Mouse (Mus musculus) kidney, adult 2 months (tissue): ENCODE data around the gene Eya2. TPM values are rescaled to one million over a fixed set of nuclear protein-coding genes. Genes with fewer than 3 reads are reported as not detected.

Source experiments
- DNase-seq: peaks from one replicate; pipeline ENCODE4 v3.0.0; 2021
- H3K27ac ChIP-seq: fragments of 200-500 bp; 2 replicates; pipeline ENCODE4 v1.5.1; 2012; ENCODE audit warnings: low read depth, low read length, control low read depth, inconsistent platforms; ENCODE audit not compliant: insufficient read depth
- H3K27me3 ChIP-seq: fragments of 200-500 bp; replicated peaks from 2 replicates; pipeline ENCODE4 v1.6.1; 2012; ENCODE audit warnings: mild to moderate bottlenecking, moderate library complexity, low read length, inconsistent platforms; ENCODE audit not compliant: control insufficient read depth, insufficient read depth
- H3K36me3 ChIP-seq: fragments of 200-500 bp; 2 replicates; pipeline ENCODE4 v1.6.1; 2012; ENCODE audit warnings: mild to moderate bottlenecking, moderate library complexity, low read length, inconsistent platforms; ENCODE audit not compliant: control insufficient read depth, insufficient read depth
- H3K4me1 ChIP-seq: fragments of 200-500 bp; 2 replicates; pipeline ENCODE4 v1.6.1; 2011; ENCODE audit warnings: low read length; ENCODE audit not compliant: control insufficient read depth, insufficient read depth
- H3K4me3 ChIP-seq: fragments of 200-500 bp; 2 replicates; pipeline ENCODE4 v1.5.1; 2011; ENCODE audit warnings: mild to moderate bottlenecking, low read depth, low read length, control low read depth; ENCODE audit not compliant: insufficient read depth
- CTCF ChIP-seq: fragments of 200-500 bp; conservative IDR thresholded peaks from 2 replicates; pipeline ENCODE4 v1.5.1; 2011; ENCODE audit warnings: low read depth, mild to moderate bottlenecking, control low read depth, low read length, moderate library complexity, mixed read lengths; ENCODE audit not compliant: insufficient read depth, insufficient read length
- POLR2A ChIP-seq: fragments of 200-500 bp; IDR thresholded peaks from one replicate; pipeline ENCODE4 v1.6.1; 2011; ENCODE audit warnings: low read depth, low read length, control low read depth
- WGBS: fragments of 180-500 bp; shearing (Covaris S2); methylation state at CpG from one replicate; pipeline ENCODE4 v1.1.7; 2018; 5-methylcytosine and 5-hydroxymethylcytosine counted together
- polyA plus RNA-seq: library from polyadenylated mRNA; depleted of rRNA; stranded (reverse); fragments of >200 nt; gene quantifications from 2 replicates; pipeline ENCODE4 v1.2.3, GENCODE M21; 2012

Eya2 gene
- polyA plus RNA-seq, 1 experiment = 7.7 TPM

DNA sequence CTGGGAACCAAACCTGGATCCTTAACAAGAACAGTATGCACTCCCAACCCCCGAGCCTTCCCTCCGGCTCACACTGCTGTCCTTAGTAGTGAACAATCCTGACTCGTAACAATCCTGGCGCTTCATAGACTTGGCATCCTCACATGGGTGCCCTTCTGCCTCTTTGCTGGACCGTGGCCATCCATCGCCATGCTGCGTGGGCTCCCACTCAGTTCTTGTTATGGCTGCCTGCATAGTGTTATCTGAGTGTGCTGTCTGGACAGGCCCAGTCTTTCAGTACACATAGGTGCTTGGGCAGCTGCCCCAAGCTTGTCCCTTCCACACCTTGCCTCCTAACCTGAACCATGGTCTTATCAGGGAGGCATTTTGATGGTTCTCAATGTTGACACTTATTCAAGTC, 68.4 kb downstream of the Eya2 start:
- no peaks in the 10 kb centered on the region for H3K27me3 ChIP-seq
- H3K4me1 ChIP-seq = no peaks in the 10 kb centered on the region
- no peaks in the 10 kb centered on the region for H3K36me3 ChIP-seq
- H3K27ac ChIP-seq = no peak overlapping the region
- TF ChIP-seq CTCF (no peak), POLR2A (no peak)
- no peak for DNase-seq
- WGBS = 87% methylated on average over 7 of the region's 7 CpGs
- H3K4me3 ChIP-seq = no peak overlapping the region

DNA sequence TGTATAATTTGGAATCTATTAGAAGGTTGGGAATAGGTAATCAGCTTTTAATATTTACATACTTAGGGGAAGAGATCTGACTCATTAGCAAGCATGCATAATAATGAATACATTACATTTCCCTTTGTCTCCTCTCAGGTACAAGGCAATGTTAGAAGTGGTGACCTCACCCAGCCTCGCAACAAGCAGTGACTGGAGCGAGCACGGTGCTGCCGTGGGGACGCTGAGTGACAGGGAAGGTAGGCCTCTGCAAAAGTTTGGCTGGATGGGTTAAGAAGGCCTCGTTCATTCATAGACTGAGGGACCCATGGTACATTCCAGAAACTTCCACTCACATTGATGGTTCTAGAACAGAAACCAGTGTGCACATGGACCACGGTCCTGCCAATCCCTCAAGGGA, 69.8 kb downstream of the Eya2 start:
- TF ChIP-seq CTCF = no peak
- TF ChIP-seq POLR2A = no peak
- DNase-seq = no peak
- Histone ChIP-seq H3K27me3 (no peaks in the 10 kb centered on the region), H3K36me3 (no peaks in the 10 kb centered on the region), H3K4me1 (no peaks in the 10 kb centered on the region), H3K4me3 (no peak overlapping the region), H3K27ac (no peak overlapping the region)
- WGBS = 89% methylated on average over 7 of the region's 7 CpGs

DNA sequence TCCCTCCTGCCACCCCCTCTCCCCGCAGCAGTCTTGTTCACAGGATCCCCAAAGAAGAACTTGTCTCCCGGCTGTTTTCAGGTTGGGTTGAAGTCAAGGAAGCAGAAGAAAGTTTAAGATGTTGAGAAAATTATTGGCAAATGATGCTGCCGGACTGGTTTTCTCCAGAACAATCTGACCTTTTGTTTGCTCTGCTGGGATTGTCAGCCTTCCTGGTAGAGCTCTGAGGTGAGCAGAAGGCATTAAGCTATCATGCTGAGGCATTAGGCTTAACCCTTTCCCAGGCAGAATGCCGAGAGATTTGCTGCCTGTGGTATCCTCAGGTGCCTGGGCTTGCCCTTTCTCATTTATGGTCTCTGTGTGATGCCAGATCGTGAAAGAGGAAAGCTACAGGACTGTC, 70.3 kb downstream of the Eya2 start:
- Histone ChIP-seq H3K27me3 (no peaks in the 10 kb centered on the region), H3K4me3 (no peak overlapping the region), H3K27ac (no peak overlapping the region), H3K4me1 (no peaks in the 10 kb centered on the region), H3K36me3 (no peaks in the 10 kb centered on the region)
- no peak for TF ChIP-seq CTCF
- no peak for TF ChIP-seq POLR2A
- DNase-seq = no peak
- 68% methylated on average over 5 of the region's 5 CpGs for WGBS

DNA sequence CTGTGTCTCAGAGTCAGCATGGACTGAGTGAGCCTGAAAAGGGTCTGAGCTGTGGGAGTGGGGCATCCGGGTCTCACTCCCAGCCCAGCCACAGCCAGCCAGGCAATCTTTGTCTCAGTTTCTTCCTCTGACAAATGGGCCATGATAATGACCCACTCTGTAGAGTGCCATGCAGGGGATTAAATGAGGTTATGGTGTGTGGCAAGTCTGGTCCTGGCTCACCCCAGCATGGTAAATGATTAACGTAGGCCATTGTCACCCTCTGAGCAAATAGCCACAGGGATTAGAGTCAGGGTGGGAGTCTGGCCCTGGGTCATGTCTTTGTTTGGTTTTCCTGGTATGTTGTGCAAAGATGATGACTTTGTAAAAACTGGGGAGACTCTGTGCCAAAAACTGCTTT, 72.3 kb downstream of the Eya2 start:
- Histone ChIP-seq H3K27ac (no peak overlapping the region), H3K36me3 (no peaks in the 10 kb centered on the region), H3K4me1 (no peaks in the 10 kb centered on the region), H3K4me3 (no peak overlapping the region), H3K27me3 (no peaks in the 10 kb centered on the region)
- 37% methylated on average over 2 of the region's 2 CpGs for WGBS
- peak; percentile 31 for DNase-seq
- TF ChIP-seq CTCF = no peak
- no peak for TF ChIP-seq POLR2A

DNA sequence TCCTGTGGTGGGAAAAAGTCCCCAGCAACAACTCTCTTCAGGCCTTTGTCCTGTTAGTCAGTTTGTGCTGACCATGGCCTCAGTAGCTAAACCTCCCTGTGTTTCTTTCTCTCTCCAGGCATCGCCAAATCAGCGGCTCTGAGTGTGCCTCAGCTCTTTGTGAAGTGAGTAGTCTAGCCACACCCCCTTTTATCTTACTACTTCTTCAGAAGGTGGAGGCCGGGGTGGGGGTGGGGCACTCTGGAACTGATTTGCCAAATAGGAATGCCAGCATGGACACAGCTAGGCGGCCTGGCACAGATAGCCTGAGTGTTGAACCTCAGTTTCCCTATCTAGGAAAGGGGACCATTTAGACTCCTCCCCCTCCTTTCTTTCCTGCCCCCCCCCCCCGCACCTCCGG, 87.9 kb downstream of the Eya2 start:
- Histone ChIP-seq H3K27ac (no peak overlapping the region), H3K4me1 (no peaks in the 10 kb centered on the region), H3K27me3 (no peaks in the 10 kb centered on the region), H3K36me3 (no peaks in the 10 kb centered on the region), H3K4me3 (no peak overlapping the region)
- TF ChIP-seq CTCF = no peak
- TF ChIP-seq POLR2A = no peak
- DNase-seq = no peak
- WGBS = 50% methylated on average over 6 of the region's 6 CpGs

DNA sequence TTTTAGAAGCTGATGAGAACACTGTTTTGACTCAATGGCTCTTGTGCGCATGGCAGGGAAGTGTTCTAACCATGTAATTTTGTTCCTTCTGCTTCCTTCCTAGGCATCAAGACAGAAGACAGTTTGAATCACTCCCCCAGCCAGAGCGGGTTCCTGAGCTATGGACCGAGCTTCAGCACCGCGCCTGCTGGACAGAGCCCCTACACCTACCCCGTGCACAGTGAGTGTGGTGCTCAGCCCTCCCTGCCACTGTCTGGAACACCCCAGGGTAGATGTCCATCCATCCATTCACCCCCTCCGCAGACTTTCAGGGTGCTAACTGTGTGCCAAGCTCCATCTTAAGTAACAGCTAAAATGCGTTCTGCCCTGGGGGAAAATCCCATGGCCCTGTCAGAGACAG, 92.7 kb downstream of the Eya2 start:
- Histone ChIP-seq H3K27me3 (no peaks in the 10 kb centered on the region), H3K27ac (no peak overlapping the region), H3K4me3 (no peak overlapping the region), H3K4me1 (no peaks in the 10 kb centered on the region), H3K36me3 (no peaks in the 10 kb centered on the region)
- DNase-seq = no peak
- TF ChIP-seq POLR2A (no peak), CTCF (no peak)
- 28% methylated on average over 8 of the region's 8 CpGs for WGBS

DNA sequence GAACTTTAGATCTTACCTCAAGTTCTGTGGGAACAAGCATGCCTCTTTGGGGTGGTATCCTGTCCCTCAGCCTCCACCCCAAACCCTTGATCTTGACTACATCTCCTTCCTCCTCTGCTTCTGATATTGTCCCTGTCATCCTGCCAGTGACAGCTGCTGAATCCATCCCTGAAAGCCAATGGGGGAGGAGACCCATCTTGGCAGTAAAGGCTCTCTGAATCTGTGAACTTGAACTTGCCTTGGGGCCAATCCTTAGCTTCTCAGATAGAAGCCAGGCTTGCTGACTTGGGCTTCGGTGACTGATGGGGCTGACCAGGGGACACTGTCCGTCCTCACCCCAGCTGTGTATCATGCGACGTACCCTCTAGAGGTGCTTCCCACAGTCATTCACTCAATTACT, 94.1 kb downstream of the Eya2 start:
- no peaks in the 10 kb centered on the region for H3K4me1 ChIP-seq
- TF ChIP-seq POLR2A (no peak), CTCF (no peak)
- 84% methylated on average over 4 of the region's 4 CpGs for WGBS
- DNase-seq = no peak
- no peaks in the 10 kb centered on the region for H3K27me3 ChIP-seq
- no peak overlapping the region for H3K27ac ChIP-seq
- H3K4me3 ChIP-seq = no peak overlapping the region
- H3K36me3 ChIP-seq = no peaks in the 10 kb centered on the region

DNA sequence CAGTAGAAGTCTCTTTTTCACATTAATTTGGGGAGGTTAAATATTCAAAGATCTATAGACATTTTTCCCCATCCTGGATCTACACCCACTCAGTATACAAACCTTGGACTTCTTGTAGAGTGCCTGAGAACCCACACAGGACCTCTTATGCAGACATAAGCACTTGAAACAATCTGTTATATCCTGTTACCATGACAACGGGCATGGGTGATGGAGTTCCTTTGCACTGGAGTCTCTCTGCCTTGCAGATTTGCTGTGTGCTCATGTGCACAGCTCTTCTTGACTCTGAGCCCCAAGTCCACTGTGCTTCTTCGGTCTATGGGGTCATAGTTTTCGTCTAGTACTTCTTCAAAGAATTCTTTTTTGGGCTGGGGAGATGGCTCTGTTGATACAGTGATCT, 96.2 kb downstream of the Eya2 start:
- no peaks in the 10 kb centered on the region for H3K36me3 ChIP-seq
- no peak overlapping the region for H3K27ac ChIP-seq
- H3K4me3 ChIP-seq = no peak overlapping the region
- 78% methylated on average over 3 of the region's 3 CpGs for WGBS
- TF ChIP-seq CTCF (no peak), POLR2A (no peak)
- no peak for DNase-seq
- H3K4me1 ChIP-seq = no peaks in the 10 kb centered on the region
- no peaks in the 10 kb centered on the region for H3K27me3 ChIP-seq
